Mouse (Mus musculus): ENCODE measurements around the gene Lep. TPM values are rescaled to one million over a fixed set of nuclear protein-coding genes. Genes with fewer than 3 reads are reported as not detected.

Lep gene
- total RNA-seq, 2 experiments from 2014 or later = 0.08 to 0.59 TPM

DNA sequence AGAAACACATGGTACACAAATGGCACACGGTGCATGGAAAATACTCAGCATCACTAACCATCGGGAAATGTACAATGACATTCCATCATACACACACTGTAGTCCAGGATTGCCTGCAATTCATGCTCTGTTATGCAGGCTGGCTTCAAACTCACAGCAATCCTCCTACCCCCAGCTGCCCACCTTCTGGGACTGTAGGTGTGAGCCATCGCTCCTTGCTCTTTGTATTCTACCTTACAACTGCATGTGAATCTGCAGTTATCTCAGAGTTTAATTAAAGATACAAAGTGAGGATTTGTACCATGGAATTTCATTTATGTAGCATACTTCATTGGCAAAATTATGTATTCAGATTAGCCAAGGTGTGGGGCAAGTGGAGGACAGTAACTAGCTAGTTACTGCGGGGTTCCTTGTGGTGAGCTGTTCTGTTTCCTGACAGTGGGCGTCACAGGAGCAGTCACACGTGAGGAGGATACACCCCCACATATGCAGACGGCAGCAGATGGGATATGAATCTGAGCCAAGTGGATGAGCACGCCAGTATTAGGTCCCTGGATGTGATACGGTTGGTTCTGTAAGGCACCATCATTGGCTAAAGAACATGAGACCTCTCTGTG is 41.3 kb downstream of the Lep start:
- no peak for DNase-seq
- TF ChIP-seq CTCF (IDR thresholded peaks at IDR 0.05) = no peak
- H3K27ac ChIP-seq = no peak overlapping the region
- no peak overlapping the region for H3K4me3 ChIP-seq
- intact Hi-C loops (cut with DNase I) = no loop called here

DNA sequence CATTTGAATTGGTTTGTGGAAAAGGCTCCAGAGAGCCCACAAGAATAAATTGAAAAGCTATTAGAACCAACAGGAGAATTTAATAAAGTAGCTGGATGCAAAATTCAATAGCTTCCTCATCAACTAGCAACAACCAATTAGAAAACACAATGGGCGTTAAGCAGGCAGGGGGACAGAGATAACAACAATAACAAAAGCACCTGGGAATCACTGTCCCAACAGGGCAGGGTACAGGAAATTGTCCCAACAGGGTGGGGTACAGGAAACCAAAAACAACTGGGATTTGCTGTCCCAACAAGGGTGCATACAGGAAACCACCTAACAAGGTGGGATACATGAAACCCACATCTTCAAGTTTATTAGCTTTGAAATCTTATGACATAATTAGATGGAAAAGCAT is 48.4 kb downstream of the Lep start:
- intact Hi-C loops (cut with DNase I) = no loop called here
- no peak for DNase-seq

DNA sequence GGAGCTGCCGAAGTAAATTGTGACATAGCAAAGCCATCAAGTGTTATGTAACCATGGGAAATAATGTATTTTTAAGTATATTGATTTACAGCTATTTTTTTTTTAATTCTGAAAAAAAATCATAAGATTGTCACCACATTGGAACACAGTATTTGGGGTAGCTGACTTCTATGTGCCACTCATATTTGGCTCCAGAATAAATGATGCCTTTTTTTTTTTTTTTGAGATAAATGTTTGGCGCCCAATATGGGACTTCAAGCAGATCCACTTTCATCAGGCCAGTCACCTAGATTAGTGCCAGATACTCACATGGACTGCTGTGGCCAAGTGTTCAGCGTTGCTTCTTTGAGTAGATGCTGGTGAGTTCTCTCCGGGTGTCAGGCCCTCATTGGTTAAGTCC is 51.5 kb downstream of the Lep start:
- no peak overlapping the region for H3K4me3 ChIP-seq
- intact Hi-C loops (cut with DNase I) = no loop called here
- H3K27ac ChIP-seq = no peak overlapping the region
- no peak for TF ChIP-seq CTCF (IDR thresholded peaks at IDR 0.05)
- DNase-seq = no peak

More for the DNA sequence above, 48.4 kb downstream of the Lep start:
- H3K27ac ChIP-seq = no peak overlapping the region
- no peak for TF ChIP-seq CTCF (IDR thresholded peaks at IDR 0.05)
- no peak overlapping the region for H3K4me3 ChIP-seq

DNA sequence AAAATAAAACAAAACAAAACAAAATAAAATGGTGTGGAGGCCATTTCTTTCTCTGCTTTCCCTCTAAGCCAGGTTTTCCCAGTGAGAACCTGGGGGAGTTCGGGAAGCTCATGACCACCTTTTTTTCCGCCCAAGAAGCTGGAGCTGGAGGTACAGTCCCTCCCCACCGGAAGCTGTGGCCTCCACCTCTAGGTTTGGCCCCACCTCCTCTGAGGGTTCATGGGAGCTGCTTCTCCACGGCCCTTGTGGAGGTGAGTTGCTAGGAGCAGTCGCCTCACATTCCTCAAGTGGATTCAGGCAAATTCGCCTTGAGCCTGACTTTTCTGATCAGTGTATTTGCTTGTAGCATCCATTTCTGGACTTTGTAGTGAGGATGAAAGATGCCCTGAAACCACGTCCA is 55.7 kb downstream of the Lep start:
- Histone ChIP-seq H3K27ac (no peak overlapping the region), H3K4me3 (no peak overlapping the region)
- TF ChIP-seq CTCF (IDR thresholded peaks at IDR 0.05) = no peak
- no peak for DNase-seq
- intact Hi-C loops (cut with DNase I) = no loop called here

DNA sequence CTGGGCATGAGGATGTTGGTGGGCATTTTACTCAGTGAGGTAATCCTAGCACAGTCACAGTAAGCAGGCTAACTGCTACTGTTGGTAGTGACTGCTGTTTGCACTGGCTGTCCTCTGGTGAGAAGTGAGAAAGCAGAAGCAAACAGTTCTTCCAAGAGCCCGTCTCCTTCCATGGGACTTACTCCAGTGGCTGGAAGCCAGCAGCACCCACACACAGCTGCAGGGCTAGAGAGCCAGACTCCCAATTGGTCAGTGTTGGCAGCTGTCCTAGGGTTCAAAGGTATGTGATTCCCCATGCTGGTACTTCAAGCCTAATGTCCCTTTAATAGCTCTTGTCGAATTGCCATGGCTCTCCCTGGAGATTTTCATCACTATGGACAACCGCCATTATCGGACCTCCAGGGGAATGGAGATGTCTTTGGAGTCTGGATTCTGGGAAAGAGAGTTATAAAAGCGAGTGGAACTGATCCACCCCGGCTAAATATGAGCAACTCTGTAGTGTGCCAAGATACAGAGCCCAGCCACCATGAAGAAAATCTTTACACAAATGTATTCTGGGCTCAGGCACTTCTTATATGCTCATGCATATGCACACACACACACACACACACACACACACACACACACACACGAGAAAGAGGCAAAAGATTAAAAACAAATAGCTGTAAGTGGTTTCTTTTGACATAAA is 57.5 kb downstream of the Lep start:
- no peak for TF ChIP-seq CTCF (IDR thresholded peaks at IDR 0.05)
- Histone ChIP-seq H3K4me3 (0 out of 2 replicates have a peak overlapping the region, but pooled peaks have one; percentile 23), H3K27ac (peak overlapping the region; percentile 38; the same call in 1 of the 2 replicates)
- intact Hi-C loops (cut with DNase I) = no loop called here
- peak; percentile 88 for DNase-seq

DNA sequence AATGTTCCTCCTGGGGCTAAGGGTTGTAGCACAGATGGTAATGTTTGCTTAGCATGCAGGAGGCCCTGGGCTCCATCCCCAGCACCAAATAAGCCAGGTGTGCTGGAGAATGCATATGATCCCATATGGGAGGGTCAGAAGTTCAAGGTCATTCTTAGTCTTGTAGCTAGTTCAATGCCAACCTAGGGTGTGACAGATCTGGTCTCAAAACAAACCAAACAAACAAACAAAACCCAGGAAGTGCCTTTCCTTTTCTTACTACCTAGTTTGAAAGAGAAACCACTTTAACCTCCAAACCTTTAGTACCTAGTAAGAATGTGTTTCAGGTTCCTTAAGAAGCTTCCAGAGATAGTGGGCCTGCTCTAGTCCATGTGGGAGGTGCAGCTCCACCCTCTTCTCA is 58.2 kb downstream of the Lep start:
- DNase-seq = no peak
- intact Hi-C loops (cut with DNase I) = no loop called here
- Histone ChIP-seq H3K27ac (no peak overlapping the region), H3K4me3 (no peak overlapping the region)
- no peak for TF ChIP-seq CTCF (IDR thresholded peaks at IDR 0.05)

DNA sequence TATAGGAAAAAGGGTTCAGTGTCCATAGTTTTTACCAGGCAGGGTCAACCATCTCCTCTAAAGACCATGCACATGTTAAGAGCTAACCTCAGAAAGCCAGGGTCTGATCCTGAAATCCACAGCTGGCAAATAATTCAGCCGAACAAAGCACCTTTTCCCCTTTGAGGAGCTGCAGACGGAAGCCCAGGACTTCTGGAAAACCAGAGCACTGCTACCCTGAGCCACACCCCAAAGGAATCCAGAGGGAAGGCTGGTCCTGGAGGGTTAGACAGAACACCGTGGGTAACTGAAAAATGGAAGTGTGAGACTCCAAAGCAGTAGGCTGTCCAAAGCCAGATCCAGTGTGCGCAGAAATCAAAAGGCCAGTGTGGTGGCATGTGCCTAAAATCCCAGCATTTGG is 58.9 kb downstream of the Lep start:
- no peak for DNase-seq
- Histone ChIP-seq H3K4me3 (no peak overlapping the region), H3K27ac (no peak overlapping the region)
- intact Hi-C loops (cut with DNase I) = no loop called here
- no peak for TF ChIP-seq CTCF (IDR thresholded peaks at IDR 0.05)

DNA sequence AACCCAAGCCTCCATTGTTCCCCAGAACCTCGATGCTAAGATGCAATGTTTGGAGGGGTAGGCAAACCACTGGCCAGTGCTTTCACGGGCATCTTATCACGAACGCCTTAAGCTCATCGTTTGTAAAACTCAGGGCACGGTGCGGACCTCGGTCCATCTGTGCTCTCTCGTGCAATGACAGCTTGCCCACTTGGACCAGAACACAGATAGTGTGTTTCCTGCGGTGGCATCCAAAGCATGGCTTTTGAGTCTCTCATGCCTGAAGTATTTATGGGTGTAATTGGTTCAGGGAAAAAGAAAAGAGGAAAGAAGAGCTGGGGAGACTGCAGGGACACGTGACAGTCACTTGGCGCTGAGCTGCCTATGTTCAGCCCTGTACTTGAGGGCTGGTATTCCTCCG is 60.0 kb downstream of the Lep start:
- Histone ChIP-seq H3K4me3 (no peak overlapping the region), H3K27ac (no peak overlapping the region)
- intact Hi-C loops (cut with DNase I) = no loop called here
- no peak for DNase-seq
- no peak for TF ChIP-seq CTCF (IDR thresholded peaks at IDR 0.05)

Small RNAs within 50 kb of the gene (microRNA-seq; reads per million reads assigned to microRNA genes)
- 4.3 reads per million for gene Mir129-1

Other genes starting within 250 kb of the Lep start
- gene Lrrc4, start 228.5 kb upstream of the Lep start, total RNA-seq (2021) = under 1 TPM; 0.33 to 0.54 TPM
- gene Rbm28, start 104.8 kb downstream of the Lep start, total RNA-seq (2021) = 10 to 100 TPM; 16.3 to 18.4 TPM
- under 1 TPM; 0.36 to 0.73 TPM for gene Prrt4, start 119.4 kb downstream of the Lep start, total RNA-seq (2021)
- gene Impdh1, start 156.1 kb downstream of the Lep start, total RNA-seq (2021) = 10 to 100 TPM in 1 of 2 experiments, 1 to 10 TPM in 1; 9.9 to 10.3 TPM
- 1 to 10 TPM; 2.9 to 4.0 TPM for gene Hilpda, start 212.3 kb downstream of the Lep start, total RNA-seq (2021)
- gene Fam71f2, start 219.4 kb downstream of the Lep start, total RNA-seq (2021) = under 1 TPM in 1 of 2 experiments, not detected in 1; 0.25 TPM

Measured in gastrocnemius, adult 2 months (tissue).